Mouse (Mus musculus): Measurements from ENCODE around the gene Il4. TPM values are rescaled to one million over a fixed set of nuclear protein-coding genes. Genes with fewer than 3 reads are reported as not detected.
A peak's percentile ranks its signal among the peaks of the same experiment; 100 is the strongest.

The Il4 gene
- total and polyA plus RNA-seq, 3 experiments: 0.27 TPM; not detected in 2

DNA sequence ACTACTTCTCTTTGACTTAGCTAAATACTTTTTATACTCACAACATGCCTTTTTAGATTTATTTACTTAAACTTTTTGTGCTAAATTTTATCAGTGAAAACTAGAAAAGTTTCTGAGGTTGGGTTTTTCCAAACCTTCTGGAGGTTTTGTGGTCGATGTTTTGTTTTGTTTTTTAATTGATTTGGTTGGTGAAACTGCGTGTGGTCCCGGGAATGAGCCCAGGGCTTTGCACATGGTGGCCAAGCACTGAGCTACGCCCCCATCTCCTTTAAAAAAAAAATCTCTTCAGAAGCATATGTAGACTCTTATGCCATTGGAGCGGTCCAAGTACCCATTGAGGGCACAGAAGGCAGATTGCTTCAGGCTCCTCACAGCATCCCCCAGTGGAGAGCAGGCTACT, 27.4 kb downstream of the Il4 start:
- intact Hi-C loops (cut with DNase I): no loop called here
- Histone ChIP-seq H3K36me3 (ENCODE audit: control insufficient read depth, insufficient read depth, low read length) (no peaks in the 10 kb centered on the region), H3K79me2 (replicated peaks; ENCODE audit: control insufficient read depth, insufficient read depth, low read length) (no peaks in the 10 kb centered on the region), H3K4me1 (ENCODE audit: control insufficient read depth, insufficient read depth, low read length) (no peaks in the 10 kb centered on the region), H3K9ac (ENCODE audit: low read depth, low read length) (no peak overlapping the region), H3K27me3 (ENCODE audit: control insufficient read depth, insufficient read depth, low read length) (no peaks in the 10 kb centered on the region), H3K27ac (no peak overlapping the region), H3K4me3 (no peak overlapping the region)
- no peak for TF ChIP-seq EP300 (IDR thresholded peaks at IDR 0.05; ENCODE audit: insufficient read depth, low read depth, low read length)
- TF ChIP-seq POLR2A (IDR thresholded peaks at IDR 0.05; ENCODE audit: insufficient read depth, low read depth, low read length): no peak
- no peak for TF ChIP-seq CTCF (IDR thresholded peaks at IDR 0.05)
- no peak for DNase-seq
- WGBS: 91% methylated on average over 5 of the region's 5 CpGs

DNA sequence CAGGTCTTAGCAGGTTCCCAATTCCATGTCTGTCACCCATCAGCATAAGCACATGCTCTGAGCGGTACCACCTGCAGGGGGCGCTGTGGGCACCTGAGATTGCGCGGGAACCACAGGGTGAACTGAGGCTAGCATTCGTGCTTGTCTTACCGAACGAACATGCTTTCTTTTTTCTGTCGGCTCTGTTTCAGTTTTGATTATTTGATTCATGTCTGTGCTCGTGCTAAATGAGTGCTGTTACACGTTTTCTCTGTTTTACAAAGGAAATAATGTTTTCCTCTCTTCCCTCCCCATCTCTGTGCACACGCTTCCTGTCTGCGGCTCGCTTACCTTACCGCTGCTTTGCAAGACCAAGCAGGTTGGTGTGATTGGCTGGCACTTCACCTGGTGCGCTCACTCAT, 28.1 kb downstream of the Il4 start:
- intact Hi-C loops (cut with DNase I): no loop called here

DNA sequence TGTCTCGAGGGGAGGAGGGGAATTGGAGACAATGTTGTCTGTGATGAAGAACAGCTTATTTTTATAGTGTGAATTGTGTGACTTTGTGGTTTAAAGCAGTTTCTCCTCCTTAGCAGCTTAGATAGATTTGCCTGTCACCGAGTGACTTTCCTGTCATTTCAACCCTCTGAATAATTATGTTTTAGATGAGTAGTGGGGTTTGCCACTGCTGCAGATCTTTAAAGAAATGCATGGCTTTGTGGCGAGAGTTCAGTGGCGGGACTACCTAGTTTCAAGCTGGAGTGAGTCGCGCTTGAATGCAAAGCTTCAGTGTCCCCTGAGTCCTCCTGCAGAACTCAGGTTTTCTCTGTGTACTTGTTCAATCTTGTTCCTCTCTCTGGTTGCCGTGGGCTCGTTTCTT, 30.2 kb downstream of the Il4 start:
- intact Hi-C loops (cut with DNase I): no loop called here
- no peak overlapping the region for H3K27ac ChIP-seq
- no peaks in the 10 kb centered on the region for H3K79me2 ChIP-seq (replicated peaks; ENCODE audit: control insufficient read depth, insufficient read depth, low read length)
- DNase-seq: no peak
- TF ChIP-seq POLR2A (IDR thresholded peaks at IDR 0.05; ENCODE audit: insufficient read depth, low read depth, low read length): no peak
- TF ChIP-seq EP300 (IDR thresholded peaks at IDR 0.05; ENCODE audit: insufficient read depth, low read depth, low read length): no peak
- no peak for TF ChIP-seq CTCF (IDR thresholded peaks at IDR 0.05)
- no peaks in the 10 kb centered on the region for H3K36me3 ChIP-seq (ENCODE audit: control insufficient read depth, insufficient read depth, low read length)
- no peaks in the 10 kb centered on the region; the same call in 1 of the 2 replicates for H3K4me1 ChIP-seq (ENCODE audit: control insufficient read depth, insufficient read depth, low read length)
- no peaks in the 10 kb centered on the region for H3K27me3 ChIP-seq (ENCODE audit: control insufficient read depth, insufficient read depth, low read length)
- no peak overlapping the region for H3K9ac ChIP-seq (ENCODE audit: low read depth, low read length)
- WGBS: 86% methylated on average over 8 of the region's 8 CpGs
- H3K4me3 ChIP-seq: no peak overlapping the region

More for the DNA sequence above, 28.1 kb downstream of the Il4 start:
- H3K27ac ChIP-seq: no peak overlapping the region
- 47% methylated on average over 15 of the region's 15 CpGs for WGBS
- peak; percentile 12 to 39 for DNase-seq
- H3K4me1 ChIP-seq (ENCODE audit: control insufficient read depth, insufficient read depth, low read length): no peaks in the 10 kb centered on the region
- no peak overlapping the region for H3K9ac ChIP-seq (ENCODE audit: low read depth, low read length)
- no peak overlapping the region for H3K4me3 ChIP-seq
- peak; percentile 71 for TF ChIP-seq CTCF (IDR thresholded peaks at IDR 0.05)
- no peak for TF ChIP-seq POLR2A (IDR thresholded peaks at IDR 0.05; ENCODE audit: insufficient read depth, low read depth, low read length)
- H3K27me3 ChIP-seq (ENCODE audit: control insufficient read depth, insufficient read depth, low read length): no peaks in the 10 kb centered on the region
- no peaks in the 10 kb centered on the region for H3K79me2 ChIP-seq (replicated peaks; ENCODE audit: control insufficient read depth, insufficient read depth, low read length)
- H3K36me3 ChIP-seq (ENCODE audit: control insufficient read depth, insufficient read depth, low read length): no peaks in the 10 kb centered on the region

DNA sequence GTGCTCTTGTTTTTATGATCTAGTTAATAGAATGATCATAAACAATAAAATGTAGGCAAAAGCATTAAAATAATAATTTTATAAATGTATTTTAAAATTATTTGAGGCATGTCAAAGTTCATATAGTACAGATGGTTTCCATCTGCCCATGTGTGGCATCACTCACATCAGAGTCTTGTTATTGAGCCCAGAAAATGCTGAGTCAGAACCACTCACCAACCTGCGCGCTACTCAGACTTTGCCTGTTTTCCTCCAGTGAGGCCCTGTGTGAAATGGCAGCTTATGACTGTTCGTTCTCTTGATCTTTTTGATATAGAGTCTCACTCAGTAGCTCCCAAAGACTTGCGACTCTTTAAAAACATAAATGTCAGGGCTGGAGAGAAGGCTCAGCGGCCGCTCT, 33.0 kb downstream of the Il4 start:
- H3K79me2 ChIP-seq (replicated peaks; ENCODE audit: control insufficient read depth, insufficient read depth, low read length): no peaks in the 10 kb centered on the region
- no peak overlapping the region for H3K9ac ChIP-seq (ENCODE audit: low read depth, low read length)
- TF ChIP-seq CTCF (IDR thresholded peaks at IDR 0.05): no peak
- intact Hi-C loops (cut with DNase I): no loop called here
- H3K36me3 ChIP-seq (ENCODE audit: control insufficient read depth, insufficient read depth, low read length): no peaks in the 10 kb centered on the region
- H3K4me3 ChIP-seq: no peak overlapping the region
- DNase-seq: no peak
- no peaks in the 10 kb centered on the region for H3K27me3 ChIP-seq (ENCODE audit: control insufficient read depth, insufficient read depth, low read length)
- no peak overlapping the region for H3K27ac ChIP-seq
- H3K4me1 ChIP-seq (ENCODE audit: control insufficient read depth, insufficient read depth, low read length): no peaks in the 10 kb centered on the region; the same call in 1 of the 2 replicates
- WGBS: 70% methylated on average over 6 of the region's 6 CpGs

DNA sequence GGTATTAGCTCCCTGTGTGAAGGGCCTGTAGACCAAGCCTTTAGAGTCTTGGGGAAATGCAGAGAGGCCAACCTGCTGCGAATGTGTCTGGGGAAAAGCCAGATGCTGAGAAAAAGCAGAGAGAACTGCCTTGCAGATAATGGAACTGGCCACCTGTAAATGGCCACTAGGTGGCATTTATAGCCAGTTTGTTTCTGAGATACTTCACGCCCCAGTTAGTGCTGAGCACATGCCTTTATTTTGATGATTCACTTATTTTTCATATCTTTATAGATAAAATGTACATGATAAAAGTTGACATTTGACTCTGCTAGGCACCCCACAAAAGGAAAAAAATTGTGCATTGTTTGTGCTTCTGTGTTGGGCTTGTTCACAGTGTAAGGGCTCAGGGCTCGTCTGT, 33.6 kb downstream of the Il4 start:
- no peaks in the 10 kb centered on the region; the same call in 1 of the 2 replicates for H3K4me1 ChIP-seq (ENCODE audit: control insufficient read depth, insufficient read depth, low read length)
- no peaks in the 10 kb centered on the region for H3K36me3 ChIP-seq (ENCODE audit: control insufficient read depth, insufficient read depth, low read length)
- WGBS: 62% methylated on average over 3 of the region's 3 CpGs
- no peak overlapping the region for H3K27ac ChIP-seq
- no peak overlapping the region for H3K9ac ChIP-seq (ENCODE audit: low read depth, low read length)
- DNase-seq: no peak
- TF ChIP-seq EP300 (IDR thresholded peaks at IDR 0.05; ENCODE audit: insufficient read depth, low read depth, low read length): no peak
- peak; percentile 75 for TF ChIP-seq CTCF (IDR thresholded peaks at IDR 0.05)
- H3K4me3 ChIP-seq: no peak overlapping the region
- no peaks in the 10 kb centered on the region for H3K79me2 ChIP-seq (replicated peaks; ENCODE audit: control insufficient read depth, insufficient read depth, low read length)
- intact Hi-C loops (cut with DNase I): no loop called here
- no peaks in the 10 kb centered on the region for H3K27me3 ChIP-seq (ENCODE audit: control insufficient read depth, insufficient read depth, low read length)

DNA sequence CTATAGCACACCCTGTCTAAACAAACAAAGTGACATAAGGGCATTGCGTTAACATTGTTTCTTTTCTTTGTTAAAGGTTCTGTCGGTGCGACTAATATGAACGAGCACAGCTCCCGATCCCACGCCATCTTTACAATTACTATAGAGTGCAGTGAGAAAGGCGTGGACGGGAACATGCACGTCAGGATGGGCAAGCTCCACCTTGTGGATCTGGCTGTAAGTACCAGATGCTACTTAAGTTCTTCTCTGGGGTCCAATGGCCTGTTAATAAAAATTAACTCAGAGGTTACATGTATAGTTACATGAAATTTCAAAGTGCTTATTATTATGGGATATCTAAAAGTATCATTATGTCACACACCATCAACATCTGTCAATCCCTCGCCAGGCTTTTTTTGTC, 35.3 kb downstream of the Il4 start:
- no peak overlapping the region for H3K27ac ChIP-seq
- no peaks in the 10 kb centered on the region for H3K79me2 ChIP-seq (replicated peaks; ENCODE audit: control insufficient read depth, insufficient read depth, low read length)
- intact Hi-C loops (cut with DNase I): loop anchor here (2.0 kb wide), 1 partner anchor 112 kb away; the partner anchor contains the start of gene Gm9837
- no peaks in the 10 kb centered on the region; the same call in 1 of the 2 replicates for H3K4me1 ChIP-seq (ENCODE audit: control insufficient read depth, insufficient read depth, low read length)
- H3K27me3 ChIP-seq (ENCODE audit: control insufficient read depth, insufficient read depth, low read length): no peaks in the 10 kb centered on the region
- TF ChIP-seq EP300 (IDR thresholded peaks at IDR 0.05; ENCODE audit: insufficient read depth, low read depth, low read length) (no peak), CTCF (IDR thresholded peaks at IDR 0.05) (peak; percentile 29)
- H3K4me3 ChIP-seq: no peak overlapping the region
- WGBS: 77% methylated on average over 10 of the region's 10 CpGs
- no peak overlapping the region for H3K9ac ChIP-seq (ENCODE audit: low read depth, low read length)
- H3K36me3 ChIP-seq (ENCODE audit: control insufficient read depth, insufficient read depth, low read length): no peaks in the 10 kb centered on the region
- DNase-seq: no peak
